Mouse (Mus musculus) MEL-GATA-1-ER (cell line): ENCODE results near the gene Cox7a2l.

Experiments used
- DNase-seq: peaks from one replicate; pipeline ENCODE4 v3.0.0-alpha.2; 2012; ENCODE audit warnings: low read depth; ENCODE audit errors: extremely low read depth

The Cox7a2l gene

DNA sequence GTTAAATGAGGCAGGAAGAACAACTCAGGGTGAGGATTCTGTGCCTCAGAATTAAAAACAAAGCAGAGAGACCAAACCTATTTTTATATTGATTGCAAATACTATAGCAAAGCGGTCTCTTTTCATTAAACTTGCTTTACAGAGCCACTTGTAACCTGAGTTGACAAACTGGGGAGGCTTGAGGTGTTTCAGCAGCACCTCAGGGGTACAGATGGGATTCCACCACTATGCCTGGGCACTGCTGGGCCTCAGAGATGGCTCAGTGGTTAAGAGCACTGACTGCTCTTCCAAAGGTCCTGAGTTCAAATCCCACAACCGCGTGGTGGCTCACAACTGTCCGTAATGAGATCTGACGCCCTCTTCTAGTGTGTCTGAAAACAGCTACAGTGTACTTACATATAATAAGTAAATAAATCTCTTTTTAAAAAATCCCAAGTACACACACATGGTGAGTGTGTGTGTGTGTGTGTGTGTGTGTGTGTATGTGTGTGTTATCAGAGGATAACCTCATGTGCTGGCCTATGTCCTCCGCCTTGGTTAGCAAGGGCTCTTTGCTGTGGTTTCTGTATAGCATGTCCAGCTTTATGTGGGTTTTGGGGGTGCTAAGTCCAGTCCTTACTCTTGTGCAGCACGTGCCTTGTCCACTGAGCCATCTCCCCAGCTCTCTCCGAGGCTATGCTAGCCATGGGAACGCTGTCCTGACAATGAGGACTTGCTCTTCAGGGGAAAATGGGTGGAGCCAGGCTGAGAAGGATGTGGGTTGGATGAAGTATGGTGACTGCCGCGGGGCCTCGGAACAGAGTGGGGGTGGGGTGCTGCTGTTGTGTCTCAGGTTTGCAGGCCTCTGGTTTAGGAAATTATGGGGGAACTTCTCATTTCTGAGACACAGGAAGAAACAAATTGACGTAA lies 9.7 kb upstream of the Cox7a2l start:
- peak; percentile 64 for DNase-seq

DNA sequence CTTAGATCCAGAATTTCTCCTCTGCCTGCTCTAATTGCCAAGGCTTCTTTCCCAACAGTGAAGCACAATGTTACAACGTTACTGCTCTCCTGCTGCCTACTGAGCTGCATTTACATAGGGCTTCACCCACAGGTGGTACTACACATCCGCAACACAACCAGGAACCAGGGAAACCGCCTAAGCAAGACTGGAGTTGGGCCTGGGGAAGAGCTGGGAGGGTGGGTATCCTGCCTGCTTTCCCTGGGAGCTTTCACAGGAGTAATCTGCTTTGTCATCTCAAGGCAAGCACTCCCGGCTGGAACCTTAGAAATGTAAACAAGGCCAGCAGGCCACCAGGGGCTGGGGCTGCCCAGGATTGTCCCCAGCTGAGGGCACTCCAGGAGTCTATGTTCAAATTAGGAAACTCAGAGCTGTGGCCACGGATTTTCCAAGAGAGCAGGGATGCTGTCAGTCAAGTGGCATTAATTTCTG lies 9.0 kb upstream of the Cox7a2l start:
- no peak for DNase-seq

DNA sequence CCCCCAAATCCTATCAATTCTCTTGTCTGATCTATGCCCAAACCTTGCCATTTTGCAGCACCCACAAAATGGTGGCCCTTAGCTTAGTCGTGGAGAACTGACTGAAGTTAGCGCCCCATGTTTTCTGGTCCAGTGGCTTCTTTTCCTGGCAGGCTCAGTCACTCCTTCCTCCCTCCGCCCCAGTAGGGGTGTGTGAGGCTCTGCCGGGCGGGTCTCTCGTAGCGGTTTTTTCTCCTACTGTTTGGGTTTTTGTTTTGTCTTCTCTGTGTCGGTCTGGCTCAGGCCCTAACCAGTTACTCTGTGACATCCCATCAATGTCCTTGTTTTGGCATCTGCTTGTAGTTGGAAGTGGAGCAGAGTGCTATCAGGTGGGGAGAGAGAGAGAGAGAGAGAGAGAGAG lies 8.5 kb upstream of the Cox7a2l start:
- no peak for DNase-seq

DNA sequence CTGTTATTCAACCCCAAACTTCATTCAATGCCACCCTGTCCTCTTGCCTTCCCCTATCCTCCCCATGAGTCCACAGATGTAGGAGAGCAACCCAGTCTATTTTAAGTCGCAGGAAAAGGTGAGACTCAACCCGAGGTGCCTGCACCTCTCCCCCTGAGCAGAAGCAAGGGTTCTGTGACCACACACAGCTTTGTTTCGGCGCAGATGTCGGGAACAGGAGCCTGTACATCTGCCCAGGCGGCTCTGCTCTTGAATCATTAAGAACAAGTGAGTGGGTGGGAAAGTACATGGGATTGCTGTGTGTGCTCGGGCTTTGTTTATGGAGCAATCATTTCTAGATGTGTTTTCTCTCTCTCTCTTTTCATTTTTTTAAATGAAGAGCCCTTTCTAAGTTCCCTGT lies 7.6 kb upstream of the Cox7a2l start:
- DNase-seq: no peak

DNA sequence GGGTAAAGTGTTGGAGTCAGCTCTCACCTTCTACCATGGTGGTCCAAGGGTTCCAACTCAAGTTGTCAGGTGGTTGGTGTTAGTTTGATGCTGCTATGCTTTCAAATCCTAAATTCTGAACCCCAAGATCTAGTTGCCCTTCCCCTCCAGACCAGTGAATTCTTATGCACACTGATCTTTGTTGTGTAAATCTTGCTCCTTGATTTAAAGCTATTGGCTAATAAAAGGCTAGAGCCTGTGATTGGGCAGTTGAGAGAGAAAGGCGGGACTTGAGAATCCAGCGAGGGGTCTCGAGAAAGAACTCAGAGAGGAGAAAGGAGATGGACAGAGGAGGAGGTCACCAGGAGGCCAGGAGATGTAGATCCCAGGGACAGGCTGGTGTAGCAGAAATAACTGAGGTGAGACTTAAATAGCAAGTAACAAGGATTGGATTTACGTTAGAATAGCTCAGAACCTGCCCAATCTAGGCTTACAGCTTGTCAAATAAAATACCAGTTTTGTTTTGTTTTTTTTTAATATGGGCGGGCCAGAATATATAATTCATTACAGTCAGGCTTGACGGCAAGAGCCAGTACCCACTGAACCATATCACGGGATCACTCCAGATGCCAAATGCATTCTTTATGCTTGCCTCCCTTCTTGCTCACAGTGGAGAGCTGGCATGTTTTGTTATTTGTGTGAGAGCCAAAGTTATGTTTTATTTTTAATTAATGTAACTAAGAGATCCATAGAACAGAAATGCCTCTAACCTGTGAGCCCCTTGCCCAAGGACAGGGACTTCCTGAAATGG lies 5.7 kb upstream of the Cox7a2l start:
- DNase-seq: no peak

DNA sequence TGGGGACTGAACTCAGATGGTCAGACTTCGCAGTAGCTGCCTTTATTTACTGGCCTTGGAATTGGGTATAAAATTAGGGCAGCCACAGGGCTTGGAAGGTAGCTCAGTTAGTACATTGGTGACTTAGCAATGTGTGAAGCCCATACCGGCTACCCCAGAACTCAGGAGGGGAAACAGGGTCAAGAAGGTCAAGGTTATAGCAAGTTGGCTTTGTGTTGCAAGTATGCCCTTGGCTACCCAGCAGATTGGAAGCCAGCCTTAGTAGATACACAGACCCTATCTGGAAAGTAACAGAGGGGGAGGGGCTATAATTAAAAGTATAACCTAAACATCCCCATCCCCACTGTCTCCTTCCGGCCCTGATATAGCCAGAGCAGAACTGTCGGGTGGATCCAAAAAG lies 4.8 kb upstream of the Cox7a2l start:
- DNase-seq: no peak

DNA sequence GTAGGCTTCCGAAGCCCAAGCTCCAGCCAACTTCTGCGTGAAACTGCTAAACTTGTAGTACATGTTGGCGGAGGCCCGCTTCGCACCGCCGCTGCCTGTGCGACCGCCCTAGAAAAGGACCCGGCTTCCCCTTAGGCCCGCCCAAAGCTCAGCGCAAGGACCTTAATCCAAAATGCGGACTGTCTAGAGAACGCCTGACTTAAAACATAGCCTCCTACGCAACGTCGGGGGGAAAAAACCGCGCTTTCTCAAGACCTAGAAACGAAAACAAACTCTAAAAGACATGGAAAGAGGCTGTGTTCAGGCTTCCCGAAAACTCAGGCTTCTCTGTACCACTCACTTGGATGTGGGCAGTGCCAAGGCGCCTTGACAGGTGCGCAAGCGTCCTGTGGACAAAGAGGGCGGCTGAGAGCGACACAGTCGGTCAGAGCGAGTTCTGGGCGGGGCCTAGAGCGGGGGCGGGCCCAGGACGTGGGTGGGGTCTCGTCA lies 2.9 kb downstream of the Cox7a2l start:
- peak; percentile 89 for DNase-seq

DNA sequence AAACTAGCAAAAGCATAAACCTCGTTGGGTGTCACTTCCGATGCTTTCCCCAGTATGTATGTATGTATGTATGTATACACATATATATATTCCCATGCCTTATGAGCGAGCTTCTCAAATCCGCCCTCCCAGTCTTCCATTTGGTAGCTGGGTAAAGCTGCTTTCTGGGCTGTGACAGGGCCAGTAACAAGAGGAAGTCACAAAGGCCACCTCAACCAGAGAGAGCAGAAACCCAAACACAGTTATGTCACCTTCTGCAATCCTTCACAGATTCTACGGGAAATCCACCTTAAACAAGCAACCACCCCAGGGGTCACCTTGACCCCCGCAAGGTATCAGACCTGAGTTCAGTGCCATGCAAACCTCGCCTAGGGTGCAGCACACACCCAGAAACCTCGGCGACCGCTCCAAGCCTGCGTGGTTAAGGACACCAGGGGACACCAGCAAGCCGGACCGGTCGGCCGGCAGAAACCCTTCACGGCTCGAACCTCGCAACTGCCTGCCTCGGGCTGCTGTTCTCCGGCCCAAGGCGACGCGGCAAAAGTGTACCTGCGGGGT lies 3.4 kb downstream of the Cox7a2l start:
- DNase-seq: peak; percentile 33

DNA sequence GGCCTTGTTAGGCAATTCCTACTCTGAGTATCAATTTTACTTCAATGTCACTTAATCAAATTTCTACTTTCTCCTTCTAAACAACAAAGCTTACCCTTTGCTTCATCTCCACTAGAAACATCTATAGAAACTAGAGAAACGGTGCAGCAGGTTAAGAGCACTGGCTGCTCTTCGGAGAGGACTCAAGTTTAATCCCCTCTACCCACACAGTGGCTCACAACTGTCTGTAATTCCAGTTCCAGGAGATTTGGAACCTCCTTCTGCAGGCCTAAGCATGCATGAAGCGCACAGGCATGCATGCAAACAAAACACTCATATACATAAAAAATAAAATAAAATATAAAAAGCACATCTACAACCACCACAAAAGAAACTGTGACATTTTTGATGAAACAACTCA lies 5.0 kb downstream of the Cox7a2l start:
- no peak for DNase-seq

DNA sequence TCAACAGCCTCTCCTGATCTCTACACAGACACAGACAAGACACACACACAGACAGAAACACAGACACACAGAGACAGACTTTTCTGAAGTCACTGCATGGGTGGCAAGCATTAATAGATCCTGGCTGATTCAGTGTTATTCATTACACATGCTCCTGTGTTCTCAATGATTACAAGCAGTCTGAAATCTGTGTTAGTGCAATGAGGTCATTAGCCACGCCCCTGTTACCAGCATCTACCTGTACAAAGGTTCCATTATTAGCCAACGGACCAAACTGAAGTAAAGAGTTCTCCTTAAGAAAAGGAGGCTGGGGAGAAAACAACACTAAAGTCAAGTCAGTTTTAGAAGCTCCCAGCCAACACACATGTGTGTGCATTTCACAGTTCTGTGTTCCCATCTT lies 13.4 kb downstream of the Cox7a2l start:
- no peak for DNase-seq

DNA sequence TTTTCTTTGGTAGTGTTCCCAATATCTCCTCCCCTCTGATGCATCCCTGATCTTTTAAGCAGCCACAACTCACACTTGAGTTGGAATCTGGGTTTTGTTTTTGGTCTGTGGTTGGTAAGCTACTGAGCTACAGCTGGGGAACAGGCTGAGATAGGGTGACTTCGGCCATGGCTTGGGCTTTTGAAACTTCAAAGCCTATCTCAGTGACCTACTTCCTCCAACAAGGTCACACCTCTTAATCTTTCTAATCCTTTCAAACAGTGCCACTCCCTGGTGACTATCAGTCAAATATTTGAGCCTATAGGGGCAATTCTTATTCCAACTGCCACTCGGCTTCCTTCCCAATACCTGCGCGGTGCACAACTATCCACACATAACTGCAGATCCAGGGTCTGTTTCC lies 17.4 kb downstream of the Cox7a2l start:
- DNase-seq: no peak

DNA sequence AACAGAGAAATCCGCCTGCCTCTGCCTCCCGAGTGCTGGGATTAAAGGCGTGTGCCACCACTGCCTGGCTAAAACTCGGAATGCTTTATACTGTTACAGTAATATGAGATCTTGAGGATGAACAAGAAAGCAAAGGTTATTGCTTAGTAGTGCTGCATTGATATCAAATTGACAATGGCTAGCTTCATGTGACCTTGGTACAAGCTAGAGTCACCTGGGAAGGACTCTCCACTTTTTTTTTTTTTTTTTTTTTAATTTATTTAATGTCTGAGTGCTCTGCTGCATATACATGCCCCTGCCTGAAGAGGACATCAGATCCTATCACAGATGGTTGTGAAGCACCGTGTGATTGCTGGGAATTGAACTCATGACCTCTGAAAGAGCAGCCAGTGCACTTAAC lies 18.2 kb downstream of the Cox7a2l start:
- DNase-seq: no peak

DNA sequence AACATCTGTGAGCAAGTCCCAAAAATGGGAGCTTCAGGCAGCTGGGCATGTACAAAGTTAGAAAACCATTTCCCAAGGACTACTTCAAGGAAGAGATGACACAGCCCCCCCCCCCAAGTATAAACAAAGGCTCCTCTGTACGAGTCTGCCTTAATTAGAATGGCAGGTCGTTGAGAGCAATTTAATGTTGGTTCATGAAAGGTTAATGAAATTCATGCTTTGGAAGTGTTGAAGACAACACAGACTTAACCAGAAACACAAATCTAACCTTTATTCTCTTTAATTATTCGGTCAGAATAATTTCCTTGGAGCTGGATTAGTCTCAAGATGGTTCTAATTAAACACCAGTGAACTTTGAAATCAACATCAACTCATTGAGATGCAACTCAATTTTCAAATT lies 29.4 kb downstream of the Cox7a2l start:
- no peak for DNase-seq

DNA sequence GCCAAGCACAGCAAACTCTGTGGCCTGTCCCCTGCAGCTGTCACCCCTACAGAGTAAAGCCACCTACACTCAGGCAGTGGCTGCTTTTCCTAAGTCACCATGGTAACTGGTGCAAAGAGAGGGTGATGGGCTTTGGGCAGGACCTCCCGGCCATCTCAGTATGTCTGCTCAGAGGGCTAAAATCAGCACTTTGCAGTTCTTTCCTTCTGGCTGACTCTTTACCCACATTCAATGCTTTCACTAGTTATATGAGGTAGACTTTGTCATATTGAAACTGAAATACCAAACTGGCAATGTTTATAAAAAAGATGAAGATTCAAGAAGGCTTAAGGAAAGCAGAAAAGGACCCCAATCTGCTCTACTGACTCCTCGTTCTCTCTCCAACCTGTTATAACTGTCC lies 33.3 kb downstream of the Cox7a2l start:
- DNase-seq: no peak

DNA sequence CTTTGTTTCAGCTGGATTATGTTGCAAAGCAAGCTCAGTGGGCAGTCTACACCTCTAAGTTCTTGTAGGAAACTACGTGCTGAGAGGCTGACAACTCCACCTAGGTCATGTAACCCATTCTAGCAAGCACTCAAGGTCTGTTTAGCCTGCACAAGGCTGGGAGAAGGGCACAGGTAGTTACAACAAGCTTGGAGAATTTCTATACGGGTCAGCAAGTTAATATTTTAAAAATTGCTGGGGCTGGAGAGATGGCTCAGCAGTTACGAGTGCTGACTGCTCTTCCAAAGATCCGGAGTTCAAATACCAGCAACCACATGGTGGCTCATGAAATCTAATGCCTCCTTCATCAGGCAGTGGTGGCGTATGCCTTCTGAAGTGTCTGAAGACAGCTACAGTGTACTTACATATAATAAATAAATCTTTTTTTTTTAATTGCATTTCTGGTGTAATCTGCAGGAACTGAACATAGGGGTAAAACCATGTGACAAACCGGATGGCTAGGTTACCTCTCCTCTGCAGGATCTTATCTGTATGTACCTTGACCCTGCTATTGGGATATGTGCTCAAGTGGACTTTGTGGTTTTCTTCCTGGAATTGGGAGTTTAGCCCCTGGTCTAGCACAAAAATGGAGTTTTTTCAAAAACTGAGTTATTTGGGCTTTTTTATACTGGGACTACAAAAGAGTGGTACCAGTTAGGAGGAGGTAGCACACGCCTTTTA lies 34.2 kb downstream of the Cox7a2l start:
- DNase-seq: no peak

DNA sequence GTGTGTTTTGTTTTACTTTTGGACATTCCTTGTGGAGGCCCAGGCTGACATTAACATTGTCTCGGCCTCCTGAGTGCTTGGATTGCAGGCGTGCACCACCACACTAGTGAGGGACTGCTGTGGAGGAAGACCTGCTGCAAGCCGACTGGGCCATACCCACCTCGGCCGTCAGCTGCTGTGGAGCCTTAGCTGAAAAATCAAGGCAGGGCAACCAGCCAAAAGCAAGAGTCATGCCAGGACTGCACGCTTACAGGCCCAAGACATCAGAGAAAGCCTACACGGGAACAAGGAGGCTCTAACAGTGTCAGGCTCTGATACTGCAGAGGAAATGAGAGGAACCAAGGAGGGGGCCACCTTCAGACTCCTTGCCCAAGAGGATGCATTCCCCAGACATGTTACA lies 35.6 kb downstream of the Cox7a2l start:
- DNase-seq: no peak

DNA sequence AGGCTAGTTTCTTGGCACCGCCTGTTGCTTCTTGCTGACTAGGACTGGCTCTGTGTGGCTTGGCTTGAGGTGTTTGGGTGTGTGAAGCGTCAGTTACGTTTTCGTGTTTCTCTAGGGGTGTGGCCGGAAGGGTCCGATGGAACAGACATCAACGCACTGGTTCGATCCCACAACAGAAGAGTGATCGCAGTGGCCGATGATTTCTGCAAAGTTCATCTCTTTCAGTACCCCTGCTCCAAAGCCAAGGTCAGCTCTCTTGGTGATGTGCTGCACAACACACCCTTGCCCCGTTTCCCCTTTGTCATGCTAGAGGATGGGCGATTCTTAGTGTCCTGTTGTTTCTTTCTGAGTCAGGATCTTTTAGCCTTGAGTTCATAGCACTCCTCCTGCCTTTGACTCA lies 40.0 kb downstream of the Cox7a2l start:
- DNase-seq: no peak

DNA sequence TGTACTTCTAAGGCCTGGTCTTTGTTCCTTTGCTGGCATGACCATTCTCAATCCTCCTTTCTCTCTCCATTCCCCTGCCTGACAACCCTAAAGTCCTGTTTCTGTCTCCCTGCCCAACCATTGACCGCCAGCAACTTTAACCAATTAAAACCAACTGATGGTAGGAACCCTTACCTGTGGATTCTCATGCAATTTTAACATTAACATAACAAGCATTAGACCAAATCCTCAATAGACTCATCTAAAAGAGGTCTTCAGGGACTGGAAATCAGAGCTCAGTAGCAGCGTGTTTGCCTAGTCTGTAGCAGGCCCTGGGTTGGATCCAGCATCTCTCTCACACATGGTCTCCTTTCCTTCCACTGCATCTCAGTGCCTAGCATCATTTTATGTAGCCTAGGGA lies 47.5 kb downstream of the Cox7a2l start:
- DNase-seq: no peak

DNA sequence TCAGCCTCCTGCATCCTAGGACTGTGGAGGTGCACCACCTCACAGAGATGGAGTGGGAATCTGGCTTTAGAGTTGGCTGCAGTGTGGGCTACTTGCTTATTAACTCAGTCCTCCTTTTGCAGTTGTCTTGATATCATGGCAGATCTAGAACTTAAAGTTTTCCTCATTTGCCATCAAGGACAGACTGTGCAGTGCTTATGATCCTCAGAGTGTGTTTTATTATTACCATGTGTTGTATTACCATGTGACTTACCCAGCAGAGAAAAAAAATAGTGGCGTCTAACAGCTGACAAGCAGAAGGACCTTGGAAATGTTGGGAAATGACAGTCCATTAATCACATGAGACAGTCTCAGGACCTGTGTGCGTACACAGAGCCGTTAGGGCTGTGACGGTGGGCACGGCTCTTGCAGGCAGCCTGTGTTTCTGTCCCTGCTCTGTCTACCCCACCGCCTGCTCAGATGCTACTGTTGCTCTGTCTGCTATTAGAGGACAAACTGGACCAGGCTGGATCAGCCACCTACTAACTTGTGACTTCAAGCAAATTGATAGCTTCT lies 50.4 kb downstream of the Cox7a2l start:
- DNase-seq: no peak

DNA sequence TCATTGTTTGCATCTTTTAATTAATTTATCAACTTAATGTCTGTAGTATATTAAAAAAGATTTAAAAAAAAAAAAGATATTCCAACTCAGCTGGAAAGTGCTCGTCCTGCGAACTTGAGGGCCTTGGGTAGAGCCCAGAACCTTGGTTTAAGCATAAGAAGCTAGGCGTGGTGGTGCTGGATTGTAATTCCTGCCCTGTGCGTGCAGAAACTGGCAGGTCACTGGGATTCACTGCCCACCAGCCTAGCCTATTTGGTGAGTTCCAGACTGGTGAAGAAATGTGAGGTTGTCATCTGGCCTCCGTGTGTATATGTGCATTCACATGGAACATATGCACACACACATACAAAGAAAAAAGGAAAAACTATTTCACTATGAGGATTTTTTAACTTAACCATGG lies 51.2 kb downstream of the Cox7a2l start:
- no peak for DNase-seq

DNA sequence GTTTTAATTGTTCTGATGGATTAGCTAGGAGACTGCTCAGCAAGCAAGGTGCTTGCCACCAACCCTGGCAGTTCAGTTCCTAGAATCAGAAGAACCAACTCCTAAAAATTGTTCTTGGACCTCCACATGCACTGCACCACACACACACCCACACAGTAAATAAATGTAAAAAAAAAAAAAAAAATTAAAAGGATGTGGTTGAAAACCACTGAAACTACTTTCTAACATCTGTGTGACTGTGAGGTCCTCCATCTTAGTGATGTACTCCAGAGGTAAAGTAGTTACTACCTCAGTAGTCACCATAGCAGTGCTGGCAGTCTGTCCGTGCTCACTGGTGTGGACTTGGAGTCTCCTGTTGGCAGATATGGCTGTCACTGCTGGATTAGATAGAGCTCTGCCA lies 59.9 kb downstream of the Cox7a2l start:
- no peak for DNase-seq
